Mouse (Mus musculus) olfactory bulb, adult 2 months (tissue): ENCODE results near the gene Stat3.

Experiments
- CTCF ChIP-seq: fragments of 200-500 bp; IDR thresholded peaks from 2 replicates; pipeline ENCODE4 v1.5.1; 2012; ENCODE audit warnings: low read depth, mild to moderate bottlenecking, low read length, moderate library complexity; ENCODE audit not compliant: insufficient read depth
- POLR2A ChIP-seq: fragments of 200-500 bp; IDR thresholded peaks from 2 replicates; pipeline ENCODE4 v1.6.1; 2012; ENCODE audit warnings: mild to moderate bottlenecking, low read depth, low read length, moderate library complexity; ENCODE audit not compliant: insufficient read depth

GRCm38 (mm10) chr11:100980438-100980837, 41.1 kb upstream of the Stat3 start:
- TF ChIP-seq POLR2A, result no peak
- TF ChIP-seq CTCF, result no peak
